Mouse (Mus musculus): ENCODE data around the gene G430095P16Rik. TPM values are rescaled to one million over a fixed set of nuclear protein-coding genes. Genes with fewer than 3 reads are reported as not detected.
A peak's percentile ranks its signal among the peaks of the same experiment; 100 is the strongest.

Gene G430095P16Rik
- polyA plus RNA-seq, 1 experiment from 2014 or later, result 1.1 TPM

- WGBS, result 66% methylated on average over 4 of the region's 4 CpGs
Measured at GRCm38 (mm10) chr8:84714161-84714560, 8.6 kb upstream of the G430095P16Rik start.

GRCm38 (mm10) chr8:84715893-84716468, 6.8 kb upstream of the G430095P16Rik start:
- Histone ChIP-seq H3K4me1 (peaks cover 47% of the 10 kb centered on the region), H3K36me3 (no peaks in the 10 kb centered on the region), H3K27ac (replicated peaks) (no peak overlapping the region; the same call in 1 of the 2 replicates), H3K4me3 (peak overlapping the region; percentile 32), H3K9me3 (replicated peaks) (no peaks in the 10 kb centered on the region), H3K27me3 (ENCODE audit: low read depth, poor library complexity, severe bottlenecking) (peaks cover 100% of the 10 kb centered on the region)
- 2% methylated on average over 27 of the region's 27 CpGs for WGBS
- no peak for DNase-seq (ENCODE audit: low spot score)

More at GRCm38 (mm10) chr8:84714161-84714560, 8.6 kb upstream of the G430095P16Rik start:
- Histone ChIP-seq H3K27ac (replicated peaks) (peak overlapping the region; percentile 80; the same call in 1 of the 2 replicates), H3K27me3 (ENCODE audit: low read depth, poor library complexity, severe bottlenecking) (peaks cover 100% of the 10 kb centered on the region), H3K36me3 (no peaks in the 10 kb centered on the region), H3K4me1 (peaks cover 56% of the 10 kb centered on the region), H3K4me3 (no peak overlapping the region), H3K9me3 (replicated peaks) (no peaks in the 10 kb centered on the region)
- no peak for DNase-seq (ENCODE audit: low spot score)

- no peak overlapping the region for H3K27ac ChIP-seq (replicated peaks)
- H3K36me3 ChIP-seq, result no peaks in the 10 kb centered on the region
- peaks cover 39% of the 10 kb centered on the region for H3K4me1 ChIP-seq
- H3K27me3 ChIP-seq (ENCODE audit: low read depth, poor library complexity, severe bottlenecking), result peaks cover 100% of the 10 kb centered on the region
- no peak overlapping the region for H3K4me3 ChIP-seq
- no peaks in the 10 kb centered on the region for H3K9me3 ChIP-seq (replicated peaks)
- DNase-seq (ENCODE audit: low spot score), result no peak
- WGBS, result 87% methylated on average over 11 of the region's 11 CpGs
Measured at GRCm38 (mm10) chr8:84716790-84717189, 6.0 kb upstream of the G430095P16Rik start.

GRCm38 (mm10) chr8:84718476-84718875, 4.3 kb upstream of the G430095P16Rik start:
- no peak overlapping the region for H3K4me3 ChIP-seq
- DNase-seq (ENCODE audit: low spot score), result no peak
- no peaks in the 10 kb centered on the region for H3K36me3 ChIP-seq
- peaks cover 34% of the 10 kb centered on the region for H3K4me1 ChIP-seq
- H3K9me3 ChIP-seq (replicated peaks), result no peaks in the 10 kb centered on the region
- H3K27ac ChIP-seq (replicated peaks), result no peak overlapping the region
- peaks cover 100% of the 10 kb centered on the region for H3K27me3 ChIP-seq (ENCODE audit: low read depth, poor library complexity, severe bottlenecking)
- WGBS, result 84% methylated on average over 5 of the region's 5 CpGs

GRCm38 (mm10) chr8:84718959-84719690, 3.7 kb upstream of the G430095P16Rik start:
- H3K36me3 ChIP-seq, result no peaks in the 10 kb centered on the region
- WGBS, result 85% methylated on average over 5 of the region's 5 CpGs
- H3K27ac ChIP-seq (replicated peaks), result no peak overlapping the region
- no peak for DNase-seq (ENCODE audit: low spot score)
- H3K27me3 ChIP-seq (ENCODE audit: low read depth, poor library complexity, severe bottlenecking), result peaks cover 100% of the 10 kb centered on the region
- H3K4me3 ChIP-seq, result no peak overlapping the region
- no peaks in the 10 kb centered on the region for H3K9me3 ChIP-seq (replicated peaks)
- peaks cover 34% of the 10 kb centered on the region for H3K4me1 ChIP-seq

GRCm38 (mm10) chr8:84722530-84722849, 317 bp upstream of the G430095P16Rik start:
- peaks cover 41% of the 10 kb centered on the region for H3K4me1 ChIP-seq
- H3K27me3 ChIP-seq (ENCODE audit: low read depth, poor library complexity, severe bottlenecking), result peaks cover 100% of the 10 kb centered on the region
- no peaks in the 10 kb centered on the region for H3K9me3 ChIP-seq (replicated peaks)
- peak overlapping the region; percentile 19; the same call in 1 of the 2 replicates for H3K4me3 ChIP-seq
- DNase-seq (ENCODE audit: low spot score), result no peak
- H3K36me3 ChIP-seq, result no peaks in the 10 kb centered on the region
- peak overlapping the region; percentile 77 for H3K27ac ChIP-seq (replicated peaks)
- WGBS, result 67% methylated on average over 6 of the region's 6 CpGs

- Histone ChIP-seq H3K4me1 (peaks cover 47% of the 10 kb centered on the region), H3K36me3 (no peaks in the 10 kb centered on the region), H3K27ac (replicated peaks) (peak overlapping the region; percentile 77), H3K9me3 (replicated peaks) (no peaks in the 10 kb centered on the region), H3K27me3 (ENCODE audit: low read depth, poor library complexity, severe bottlenecking) (peaks cover 100% of the 10 kb centered on the region), H3K4me3 (peak overlapping the region; percentile 19; the same call in 1 of the 2 replicates)
- WGBS, result 22% methylated on average over 7 of the region's 7 CpGs
- DNase-seq (ENCODE audit: low spot score), result no peak
Measured at GRCm38 (mm10) chr8:84723571-84723900, 729 bp downstream of the G430095P16Rik start.

- Histone ChIP-seq H3K36me3 (no peaks in the 10 kb centered on the region), H3K9me3 (replicated peaks) (no peaks in the 10 kb centered on the region), H3K4me3 (no peak overlapping the region), H3K27ac (replicated peaks) (peak overlapping the region; percentile 60; the same call in 1 of the 2 replicates), H3K27me3 (ENCODE audit: low read depth, poor library complexity, severe bottlenecking) (peaks cover 100% of the 10 kb centered on the region), H3K4me1 (peaks cover 50% of the 10 kb centered on the region)
- no peak for DNase-seq (ENCODE audit: low spot score)
- whole genome bisulfite sequencing, result 51% methylated on average over 9 of the region's 9 CpGs
Measured at GRCm38 (mm10) chr8:84724683-84725082, 1.9 kb downstream of the G430095P16Rik start.

GRCm38 (mm10) chr8:84725246-84725940, 2.6 kb downstream of the G430095P16Rik start:
- Histone ChIP-seq H3K27ac (replicated peaks) (peak overlapping the region; percentile 60; the same call in 1 of the 2 replicates), H3K27me3 (ENCODE audit: low read depth, poor library complexity, severe bottlenecking) (peaks cover 100% of the 10 kb centered on the region), H3K36me3 (no peaks in the 10 kb centered on the region), H3K4me1 (peaks cover 57% of the 10 kb centered on the region), H3K9me3 (replicated peaks) (no peaks in the 10 kb centered on the region), H3K4me3 (no peak overlapping the region)
- 58% methylated on average over 10 of the region's 10 CpGs for WGBS
- no peak for DNase-seq (ENCODE audit: low spot score)

GRCm38 (mm10) chr8:84725941-84726259, 3.1 kb downstream of the G430095P16Rik start:
- Histone ChIP-seq H3K36me3 (no peaks in the 10 kb centered on the region), H3K27me3 (ENCODE audit: low read depth, poor library complexity, severe bottlenecking) (peaks cover 100% of the 10 kb centered on the region), H3K4me3 (no peak overlapping the region), H3K9me3 (replicated peaks) (no peaks in the 10 kb centered on the region), H3K4me1 (peaks cover 62% of the 10 kb centered on the region), H3K27ac (replicated peaks) (peak overlapping the region; percentile 60; the same call in 1 of the 2 replicates)
- WGBS, result 17% methylated on average over 3 of the region's 3 CpGs
- no peak for DNase-seq (ENCODE audit: low spot score)

- Histone ChIP-seq H3K36me3 (no peaks in the 10 kb centered on the region), H3K27ac (replicated peaks) (peak overlapping the region; percentile 82), H3K4me3 (no peak overlapping the region), H3K4me1 (peaks cover 75% of the 10 kb centered on the region), H3K27me3 (ENCODE audit: low read depth, poor library complexity, severe bottlenecking) (peaks cover 100% of the 10 kb centered on the region), H3K9me3 (replicated peaks) (no peaks in the 10 kb centered on the region)
- WGBS, result 75% methylated on average over 3 of the region's 3 CpGs
- DNase-seq (ENCODE audit: low spot score), result no peak
Measured at GRCm38 (mm10) chr8:84728474-84728873, 5.7 kb downstream of the G430095P16Rik start.

GRCm38 (mm10) chr8:84729921-84730362, 7.1 kb downstream of the G430095P16Rik start:
- 93% methylated on average over 16 of the region's 16 CpGs for WGBS
- DNase-seq (ENCODE audit: low spot score), result no peak
- H3K9me3 ChIP-seq (replicated peaks), result no peaks in the 10 kb centered on the region
- peaks cover 100% of the 10 kb centered on the region for H3K27me3 ChIP-seq (ENCODE audit: low read depth, poor library complexity, severe bottlenecking)
- peak overlapping the region; percentile 82; the same call in 1 of the 2 replicates for H3K27ac ChIP-seq (replicated peaks)
- peaks cover 61% of the 10 kb centered on the region for H3K4me1 ChIP-seq
- H3K36me3 ChIP-seq, result no peaks in the 10 kb centered on the region
- no peak overlapping the region for H3K4me3 ChIP-seq

Measured in midbrain, embryonic 10.5 days (tissue).